Comparison of ENCODE assay signal across 11 mouse cellular contexts in genomic region chr12:117389516-117390347, GRCm38 (mm10).
DNase-seq lines count a peak whose midpoint lies in the region; ATAC-seq lines count a peak whose summit lies in the region.
"Had no signal": no experiment of that assay in that cellular context is flagged by ENCODE, and none has a peak within 500 bp of the region (broad histone marks: within the 10 kb centered on the region; RNA-seq: fewer than 3 reads in every experiment).

No protein-coding gene starts in this region.

- H3K9ac ChIP-seq in kidney, embryonic 14.5 days (ENCODE audit: low read depth, low read length), result no peak overlapping the region
- H3K9ac ChIP-seq in liver, embryonic 16.5 days (ENCODE audit: low read depth, low read length), result no peak overlapping the region

- H3K4me1 ChIP-seq in kidney, embryonic 14.5 days (ENCODE audit: control insufficient read depth, insufficient read depth, low read length), result no peaks in the 10 kb centered on the region
- H3K4me1 ChIP-seq in liver, embryonic 16.5 days (ENCODE audit: control insufficient read depth, low read depth, low read length), result no peaks in the 10 kb centered on the region

- no peaks in the 10 kb centered on the region for H3K9me3 ChIP-seq in kidney, embryonic 14.5 days (ENCODE audit: control insufficient read depth, low read length)
- no peaks in the 10 kb centered on the region for H3K9me3 ChIP-seq in liver, embryonic 16.5 days (replicated peaks; ENCODE audit: control insufficient read depth, low read length)

- no peak for ATAC-seq in kidney, embryonic 14.5 days (ENCODE audit: low FRiP score, low TSS enrichment)
- peak; percentile 81 for ATAC-seq in liver, embryonic 16.5 days (ENCODE audit: low read depth)
- no peak for ATAC-seq in erythroid progenitor cell, adult 5-6 weeks (replicated peaks; ENCODE audit: low FRiP score, poor library complexity, severe bottlenecking)

- WGBS in kidney, embryonic 14.5 days, result 80% methylated on average over 7 of the region's 7 CpGs
- WGBS in liver, embryonic 16.5 days (ENCODE audit: insufficient replicate concordance), result 53% methylated on average over 7 of the region's 7 CpGs

- no peaks in the 10 kb centered on the region for H3K27me3 ChIP-seq in kidney, embryonic 14.5 days (ENCODE audit: control insufficient read depth, insufficient read depth, low read length)
- H3K27me3 ChIP-seq in liver, embryonic 16.5 days (ENCODE audit: control insufficient read depth, insufficient read depth, low read depth, low read length), result no peaks in the 10 kb centered on the region

- no peak overlapping the region for H3K4me2 ChIP-seq in kidney, embryonic 14.5 days (replicated peaks; ENCODE audit: low read depth, low read length)
- no peak overlapping the region; the same call in 1 of the 2 replicates for H3K4me2 ChIP-seq in liver, embryonic 16.5 days (ENCODE audit: low read depth, low read length)
- H3K4me2 ChIP-seq: heart, embryonic 11.5 days had no signal

- no peak overlapping the region for H3K27ac ChIP-seq in kidney, embryonic 14.5 days (ENCODE audit: low read depth, low read length)
- no peak overlapping the region for H3K27ac ChIP-seq in liver, embryonic 16.5 days (ENCODE audit: low read length)

- no peak overlapping the region for H3K4me3 ChIP-seq in kidney, embryonic 14.5 days (ENCODE audit: low read length)
- no peak overlapping the region for H3K4me3 ChIP-seq in liver, embryonic 16.5 days (ENCODE audit: low read depth, low read length)
- H3K4me3 ChIP-seq: erythroblast, embryonic 14.5 days had no signal

- H3K36me3 ChIP-seq in kidney, embryonic 14.5 days (ENCODE audit: control insufficient read depth, insufficient read depth, low read length), result no peaks in the 10 kb centered on the region
- H3K36me3 ChIP-seq in liver, embryonic 16.5 days (ENCODE audit: control insufficient read depth, insufficient read depth), result no peaks in the 10 kb centered on the region

- peak; percentile 80 for DNase-seq in kidney, adult 9 months
- DNase-seq in MN1 (ENCODE audit: low spot score), result peak; percentile 31
- DNase-seq in adrenal gland, adult 2 months, result peak; percentile 73
- DNase-seq in c-Kit-positive CD71-positive TER-119-positive erythroid progenitor cells, embryonic 14.5 days (ENCODE audit: low spot score), result no peak
- no peak for DNase-seq in gastrocnemius, postnatal 25 days
- DNase-seq: thymus, postnatal 4 days had no signal

Comparison
In these comparisons a context has a peak if more than half of its experiments do, and no peak if none do; other contexts are left out.
1. DNase-seq: peak in kidney, adult 9 months (single experiment), MN1 (single experiment) and adrenal gland, adult 2 months (single experiment); none in c-Kit-positive CD71-positive TER-119-positive erythroid progenitor cells, embryonic 14.5 days (single experiment) and gastrocnemius, postnatal 25 days (single experiment).